Mouse (Mus musculus) midbrain, embryonic 14.5 days (tissue): ENCODE measurements at regions not wholly inside any gene's neighbourhood (a gene's known extent, or its start where the extent isn't known, plus 50 kb on each side); places are given as distances from the start of the nearest gene placed in this dataset.

Source experiments
- ATAC-seq: fragments of 200-750 bp; cut with Nextera tagmentation; 2 replicates; pipeline ENCODE4 v1.8.0; 2017; ENCODE audit warnings: moderate number of reproducible peaks, moderate library complexity; ENCODE audit not compliant: low FRiP score, low TSS enrichment
- DNase-seq: peaks from one replicate; pipeline ENCODE4 v3.0.0-alpha.2; 2015
- H3K27ac ChIP-seq: fragments of 300-500 bp; sonication (generic); replicated peaks from 2 replicates; pipeline ENCODE4 v1.5.1; 2014; ENCODE audit warnings: mild to moderate bottlenecking, low read depth, low read length, moderate library complexity
- H3K27me3 ChIP-seq: fragments of 300-500 bp; sonication (generic); 2 replicates; pipeline ENCODE4 v1.6.1; 2014; ENCODE audit warnings: low read length, control low read depth, mixed read lengths; ENCODE audit not compliant: control insufficient read depth, insufficient read depth
- H3K36me3 ChIP-seq: fragments of 300-500 bp; sonication (generic); 2 replicates; pipeline ENCODE4 v1.6.1; 2014; ENCODE audit warnings: low read length, control low read depth; ENCODE audit not compliant: control insufficient read depth, insufficient read depth
- H3K4me1 ChIP-seq: fragments of 300-500 bp; sonication (generic); 2 replicates; pipeline ENCODE4 v1.6.1; 2014; ENCODE audit warnings: mild to moderate bottlenecking, antibody characterized with exemption, low read length, control low read depth; ENCODE audit not compliant: control insufficient read depth, insufficient read depth
- H3K4me2 ChIP-seq: fragments of 300-500 bp; sonication (generic); 2 replicates; pipeline ENCODE4 v1.6.1; 2014; ENCODE audit warnings: mild to moderate bottlenecking, low read length, moderate library complexity
- H3K4me3 ChIP-seq: fragments of 300-500 bp; sonication (generic); replicated peaks from 2 replicates; pipeline ENCODE4 v1.5.1; 2014; ENCODE audit warnings: low read depth, low read length
- H3K9ac ChIP-seq: fragments of 300-500 bp; sonication (generic); replicated peaks from 2 replicates; pipeline ENCODE4 v1.6.1; 2014; ENCODE audit warnings: mild to moderate bottlenecking, low read length, moderate library complexity
- H3K9me3 ChIP-seq: fragments of 300-500 bp; sonication (generic); 2 replicates; pipeline ENCODE4 v1.6.1; 2016; ENCODE audit warnings: low read length, control low read depth, mixed read lengths; ENCODE audit not compliant: control insufficient read depth
- WGBS: fragments of 180-500 bp; shearing (Covaris S2); extraction: QIAGEN DNeasy Blood & Tissue Kit; methylation state at CpG from one replicate; pipeline ENCODE4 v1.1.7; 2014; 5-methylcytosine and 5-hydroxymethylcytosine counted together

GRCm38 (mm10) chr13:80502927-80503326, 380.3 kb upstream of the Arrdc3 start:
- Histone ChIP-seq H3K9ac (no peak overlapping the region), H3K4me1 (no peaks in the 10 kb centered on the region), H3K36me3 (no peaks in the 10 kb centered on the region), H3K27me3 (no peaks in the 10 kb centered on the region), H3K9me3 (no peaks in the 10 kb centered on the region), H3K4me3 (no peak overlapping the region), H3K4me2 (no peak overlapping the region), H3K27ac (no peak overlapping the region)
- 83% methylated on average over 1 of the region's 1 CpGs for WGBS
- no peak for DNase-seq
- no peak for ATAC-seq

GRCm38 (mm10) chr13:80514171-80514981, 368.8 kb upstream of the Arrdc3 start:
- ATAC-seq (peak; percentile 73), DNase-seq (peak; percentile 29)
- Histone ChIP-seq H3K27me3 (no peaks in the 10 kb centered on the region), H3K4me2 (no peak overlapping the region), H3K27ac (peak overlapping the region; percentile 28; the same call in 1 of the 2 replicates), H3K4me3 (no peak overlapping the region), H3K4me1 (no peaks in the 10 kb centered on the region), H3K9ac (no peak overlapping the region), H3K36me3 (no peaks in the 10 kb centered on the region), H3K9me3 (no peaks in the 10 kb centered on the region)
- WGBS: 40% methylated on average over 3 of the region's 3 CpGs

- Histone ChIP-seq H3K4me3 (no peak overlapping the region), H3K4me1 (no peaks in the 10 kb centered on the region), H3K9me3 (no peaks in the 10 kb centered on the region), H3K4me2 (no peak overlapping the region), H3K27me3 (no peaks in the 10 kb centered on the region), H3K9ac (no peak overlapping the region), H3K36me3 (no peaks in the 10 kb centered on the region), H3K27ac (no peak overlapping the region)
- DNase-seq: peak; percentile 56
- 24% methylated on average over 4 of the region's 4 CpGs for WGBS
- peak; percentile 78 for ATAC-seq
Observed at GRCm38 (mm10) chr13:80514982-80515253, 368.3 kb upstream of the Arrdc3 start.

- no peaks in the 10 kb centered on the region for H3K4me1 ChIP-seq
- 76% methylated on average over 1 of the region's 1 CpGs for WGBS
Observed at GRCm38 (mm10) chr13:80518836-80519235, 364.3 kb upstream of the Arrdc3 start.

GRCm38 (mm10) chr13:80519792-80520191, 363.4 kb upstream of the Arrdc3 start:
- 77% methylated on average over 4 of the region's 4 CpGs for WGBS
- DNase-seq (peak; percentile 3), ATAC-seq (no peak)

More at GRCm38 (mm10) chr13:80518836-80519235, 364.3 kb upstream of the Arrdc3 start:
- no peak for ATAC-seq
- H3K27ac ChIP-seq: no peak overlapping the region
- H3K27me3 ChIP-seq: no peaks in the 10 kb centered on the region
- H3K4me2 ChIP-seq: no peak overlapping the region
- DNase-seq: no peak
- H3K9me3 ChIP-seq: no peaks in the 10 kb centered on the region
- H3K9ac ChIP-seq: no peak overlapping the region
- H3K4me3 ChIP-seq: no peak overlapping the region
- H3K36me3 ChIP-seq: no peaks in the 10 kb centered on the region

GRCm38 (mm10) chr13:80535755-80536350, 347.3 kb upstream of the Arrdc3 start:
- Histone ChIP-seq H3K9me3 (no peaks in the 10 kb centered on the region), H3K4me3 (no peak overlapping the region), H3K27ac (no peak overlapping the region), H3K4me1 (no peaks in the 10 kb centered on the region), H3K27me3 (no peaks in the 10 kb centered on the region), H3K4me2 (no peak overlapping the region), H3K36me3 (no peaks in the 10 kb centered on the region), H3K9ac (no peak overlapping the region)
- 94% methylated on average over 1 of the region's 1 CpGs for WGBS
- ATAC-seq (no peak), DNase-seq (no peak)

More at GRCm38 (mm10) chr13:80519792-80520191, 363.4 kb upstream of the Arrdc3 start:
- H3K4me1 ChIP-seq: no peaks in the 10 kb centered on the region
- no peaks in the 10 kb centered on the region for H3K9me3 ChIP-seq
- no peak overlapping the region for H3K9ac ChIP-seq
- H3K27me3 ChIP-seq: no peaks in the 10 kb centered on the region
- H3K36me3 ChIP-seq: no peaks in the 10 kb centered on the region
- H3K27ac ChIP-seq: no peak overlapping the region
- no peak overlapping the region for H3K4me3 ChIP-seq
- no peak overlapping the region for H3K4me2 ChIP-seq

- H3K27ac ChIP-seq: no peak overlapping the region
- 86% methylated on average over 1 of the region's 1 CpGs for WGBS
- H3K36me3 ChIP-seq: no peaks in the 10 kb centered on the region
- ATAC-seq: no peak
- no peaks in the 10 kb centered on the region for H3K27me3 ChIP-seq
- no peaks in the 10 kb centered on the region for H3K9me3 ChIP-seq
- H3K4me3 ChIP-seq: no peak overlapping the region
- no peak overlapping the region for H3K9ac ChIP-seq
- H3K4me2 ChIP-seq: no peak overlapping the region
- no peaks in the 10 kb centered on the region for H3K4me1 ChIP-seq
- DNase-seq: no peak
Observed at GRCm38 (mm10) chr13:80544951-80545350, 338.2 kb upstream of the Arrdc3 start.

GRCm38 (mm10) chr13:80557156-80557555, 326.0 kb upstream of the Arrdc3 start:
- Histone ChIP-seq H3K36me3 (no peaks in the 10 kb centered on the region), H3K4me3 (no peak overlapping the region), H3K27ac (no peak overlapping the region), H3K4me2 (no peak overlapping the region), H3K27me3 (no peaks in the 10 kb centered on the region), H3K9me3 (no peaks in the 10 kb centered on the region), H3K4me1 (0 out of 2 replicates have a peak, but pooled peaks cover 4% of the 10 kb centered on the region), H3K9ac (no peak overlapping the region)
- ATAC-seq: no peak; the same call in 1 of the 2 replicates
- peak; percentile 9 for DNase-seq
